Mouse (Mus musculus): ENCODE measurements around the gene Dusp9.
A peak's percentile ranks its signal among the peaks of the same experiment; 100 is the strongest.

Dusp9 gene

GRCm38 (mm10) chrX:73639255-73639675, at the start of gene Dusp9:
Gene Dusp9, plus strand, starts transcription at chrX:73639419.
- peak; percentile 61 for DNase-seq (ENCODE audit: low spot score)

GRCm38 (mm10) chrX:73593212-73593611, 46.0 kb upstream of the Dusp9 start:
- DNase-seq (ENCODE audit: low spot score) = peak; percentile 33

- DNase-seq (ENCODE audit: low spot score) = no peak
These were observed 44.6 kb upstream of the Dusp9 start for GRCm38 (mm10) chrX:73594451-73595121.

DNA sequence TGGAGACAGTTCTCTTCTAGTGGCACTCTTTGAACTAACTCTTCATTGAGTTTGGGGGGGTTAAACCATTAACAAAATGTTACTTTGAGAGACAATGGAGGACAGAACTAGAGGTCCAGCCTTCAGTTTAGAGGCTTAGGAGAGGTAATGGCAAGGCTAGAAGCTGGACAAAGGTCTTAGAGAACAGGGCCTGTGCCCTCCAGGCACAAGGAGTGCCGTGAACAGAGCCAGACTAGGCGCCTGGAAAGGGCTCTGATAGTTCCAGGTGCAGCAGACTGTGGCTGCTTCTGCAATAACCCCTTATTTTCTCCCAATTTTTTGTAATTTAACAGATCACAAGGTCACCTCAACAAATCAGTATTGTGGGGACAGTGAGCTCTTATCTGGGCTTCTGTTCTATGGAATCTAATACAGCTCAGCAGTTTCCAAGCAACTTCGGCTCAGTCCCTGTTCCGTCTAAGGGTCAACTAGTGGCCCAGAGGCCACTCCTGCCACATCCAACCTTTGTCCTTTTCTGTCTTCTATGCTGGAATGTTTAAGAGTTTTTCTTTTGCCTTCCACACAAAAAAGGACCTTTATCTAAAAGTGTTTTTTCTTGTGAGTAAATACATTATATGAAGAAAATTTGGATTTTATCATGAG, 43.8 kb upstream of the Dusp9 start:
- no peak for DNase-seq (ENCODE audit: low spot score)

DNA sequence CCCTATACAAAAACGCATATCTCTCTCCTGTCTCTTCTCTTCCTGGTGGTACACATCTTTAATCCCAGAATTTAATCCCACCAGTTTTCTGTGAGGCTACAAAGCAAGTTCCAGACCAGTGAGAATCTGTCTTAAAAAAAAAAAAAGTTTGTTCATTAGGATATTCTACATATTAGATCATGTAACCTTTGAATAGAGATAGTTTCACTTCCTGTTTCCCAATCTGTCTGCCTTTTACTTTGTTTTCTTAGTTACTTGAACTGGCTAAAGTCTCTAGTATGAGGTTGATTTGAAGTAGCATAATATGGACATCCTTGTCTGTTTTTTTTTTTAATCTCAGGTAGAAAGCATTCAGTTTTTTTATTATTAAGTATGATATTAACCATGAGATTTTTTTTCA, 37.8 kb upstream of the Dusp9 start:
- DNase-seq (ENCODE audit: low spot score) = no peak

GRCm38 (mm10) chrX:73613665-73614064, 25.6 kb upstream of the Dusp9 start:
- DNase-seq (ENCODE audit: low spot score) = no peak

DNA sequence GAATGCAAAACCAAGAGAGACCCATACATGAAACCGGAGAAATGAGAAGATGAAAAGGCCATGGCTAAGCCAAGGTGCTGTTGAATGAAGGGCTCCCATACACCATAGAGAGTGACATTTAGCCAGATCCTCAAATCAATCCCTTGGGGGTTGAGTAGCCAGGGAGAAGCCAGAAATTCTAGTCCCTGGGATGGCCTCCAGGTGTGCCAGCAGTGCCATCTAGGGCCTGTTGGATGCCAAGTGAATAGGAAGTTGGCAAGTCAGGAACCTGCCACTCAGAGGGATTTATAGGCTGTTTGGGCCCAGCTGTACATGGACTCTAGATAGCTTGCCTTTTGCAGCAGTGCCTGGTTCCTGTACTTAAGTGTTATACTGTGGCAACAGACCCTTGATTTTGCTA, 23.3 kb upstream of the Dusp9 start:
- no peak for DNase-seq (ENCODE audit: low spot score)

GRCm38 (mm10) chrX:73619401-73619800, 19.8 kb upstream of the Dusp9 start:
- no peak for DNase-seq (ENCODE audit: low spot score)

GRCm38 (mm10) chrX:73619890-73620289, 19.3 kb upstream of the Dusp9 start:
- no peak for DNase-seq (ENCODE audit: low spot score)

DNA sequence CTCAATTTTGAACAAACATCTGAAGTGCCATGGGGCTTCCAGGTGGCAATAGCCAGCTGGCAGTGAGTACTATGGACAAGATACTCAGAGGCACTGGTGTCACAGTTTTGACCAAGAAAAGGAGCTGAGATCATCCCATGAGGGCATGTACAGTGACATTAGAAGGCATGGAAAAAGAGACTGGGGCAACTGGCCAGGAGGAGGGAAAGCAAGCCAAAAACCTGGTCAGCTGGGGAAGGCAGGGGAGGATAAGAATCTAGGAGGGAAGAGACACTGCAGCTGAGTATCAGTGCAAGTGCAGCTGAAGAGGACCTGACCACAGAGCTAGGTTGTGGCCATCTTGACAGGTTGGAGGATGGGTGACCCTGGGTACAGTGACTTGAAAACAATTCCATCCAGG, 12.2 kb upstream of the Dusp9 start:
- DNase-seq (ENCODE audit: low spot score) = no peak

GRCm38 (mm10) chrX:73635425-73635824, 3.8 kb upstream of the Dusp9 start:
- peak; percentile 22 for DNase-seq (ENCODE audit: low spot score)

DNA sequence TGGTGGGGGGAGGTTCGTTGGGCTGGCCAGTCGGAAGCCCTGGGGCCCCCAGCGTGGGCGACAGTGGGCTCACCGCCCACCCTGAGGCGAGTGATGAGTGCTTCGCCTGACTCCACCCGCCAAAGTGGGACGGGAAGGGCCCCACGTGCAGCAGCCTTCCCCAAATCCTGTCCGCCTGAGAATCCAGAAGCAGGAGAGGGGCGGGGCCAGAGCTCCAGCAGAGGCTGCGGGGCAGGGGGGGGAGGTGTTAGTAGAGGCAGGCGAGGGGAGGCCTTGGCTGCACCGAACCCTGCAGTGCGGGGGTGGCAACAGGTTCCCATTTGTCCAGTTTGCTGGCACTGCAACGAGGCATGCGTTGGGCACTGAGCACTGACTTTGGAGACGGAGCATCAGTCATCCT, 1.8 kb upstream of the Dusp9 start:
- DNase-seq (ENCODE audit: low spot score) = no peak

DNA sequence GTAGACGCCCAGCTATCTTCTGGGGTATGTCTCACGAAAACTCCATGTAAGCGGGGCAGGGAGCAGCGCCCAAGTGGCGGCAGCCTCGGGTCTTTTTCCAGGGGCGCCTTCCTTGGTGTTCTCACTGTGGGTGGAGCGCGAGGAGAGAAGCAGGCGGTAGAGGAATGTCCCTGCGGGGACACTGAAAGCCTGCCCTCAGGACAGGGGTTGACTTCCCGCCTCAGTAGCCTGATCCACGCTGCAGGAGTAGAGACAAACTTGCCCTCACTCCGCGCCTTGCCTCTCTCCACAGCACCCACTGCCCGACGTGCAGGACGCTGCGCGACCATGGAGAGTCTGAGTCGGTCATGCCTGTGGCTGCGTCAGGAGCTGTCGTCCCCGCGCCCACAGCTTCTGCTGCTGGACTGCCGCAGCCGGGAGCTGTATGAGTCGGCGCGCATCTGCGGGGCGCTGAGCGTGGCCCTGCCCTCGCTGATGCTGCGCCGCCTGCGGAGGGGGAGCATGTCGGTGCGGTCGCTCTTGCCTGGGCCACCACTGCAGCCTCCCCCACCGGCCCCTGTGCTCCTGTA, 766 bp downstream of the Dusp9 start:
- peak; percentile 32 for DNase-seq (ENCODE audit: low spot score)

GRCm38 (mm10) chrX:73645121-73645520, 5.9 kb downstream of the Dusp9 start:
- no peak for DNase-seq (ENCODE audit: low spot score)

GRCm38 (mm10) chrX:73650869-73651268, 11.7 kb downstream of the Dusp9 start:
- DNase-seq (ENCODE audit: low spot score) = no peak

- no peak for DNase-seq (ENCODE audit: low spot score)
These were observed 14.2 kb downstream of the Dusp9 start for GRCm38 (mm10) chrX:73653392-73653791.

GRCm38 (mm10) chrX:73654177-73654576, 15.0 kb downstream of the Dusp9 start:
- DNase-seq (ENCODE audit: low spot score) = peak; percentile 83

DNA sequence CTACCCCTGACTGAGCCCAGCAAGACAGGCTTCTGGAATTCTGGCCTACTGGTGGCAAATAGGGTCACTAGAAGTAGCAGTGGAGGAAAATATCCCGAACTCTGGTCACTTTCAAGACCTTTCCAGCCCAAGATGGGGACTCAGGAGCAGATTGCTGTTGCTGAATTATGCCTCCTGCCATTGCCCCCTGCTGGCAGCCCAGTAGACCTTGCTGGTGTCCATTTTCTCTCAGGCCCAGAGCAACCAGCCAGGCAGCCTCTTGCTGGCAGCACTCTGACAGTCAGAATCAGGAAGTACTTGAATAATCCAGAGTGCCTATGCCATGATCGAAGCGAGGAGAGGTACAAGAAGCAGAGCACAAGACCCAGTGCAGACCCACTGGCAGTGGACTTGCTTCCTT, 16.3 kb downstream of the Dusp9 start:
- DNase-seq (ENCODE audit: low spot score) = peak; percentile 42

GRCm38 (mm10) chrX:73658391-73658790, 19.2 kb downstream of the Dusp9 start:
- DNase-seq (ENCODE audit: low spot score) = no peak

DNA sequence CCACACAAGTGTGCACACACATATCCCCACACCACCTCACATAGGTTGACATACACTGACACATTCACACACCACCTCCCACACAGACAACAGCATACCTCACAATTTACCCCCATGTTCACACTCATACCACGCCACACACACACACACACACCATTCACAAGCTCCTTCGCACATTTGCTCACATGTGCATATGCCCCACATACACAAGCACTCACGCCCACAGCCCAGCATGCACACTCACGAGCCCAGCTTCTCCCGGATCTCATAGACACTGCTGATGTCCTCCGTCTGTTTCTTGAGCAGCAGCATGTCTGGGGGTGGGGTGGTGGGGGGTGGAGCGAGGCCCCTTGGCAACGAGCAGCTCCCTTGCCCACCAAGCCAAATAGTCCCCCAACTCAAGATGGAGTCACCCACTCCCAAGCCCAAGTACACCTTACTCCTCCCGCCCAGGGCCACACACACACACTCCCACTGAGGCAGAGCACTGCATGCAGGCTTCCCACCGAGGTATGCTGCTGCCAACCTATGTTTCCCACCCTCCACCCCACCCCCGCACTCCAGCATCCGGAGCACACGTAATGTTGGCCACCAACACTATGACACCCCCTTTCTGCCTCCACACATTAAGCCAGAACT, 19.8 kb downstream of the Dusp9 start:
- no peak for DNase-seq (ENCODE audit: low spot score)

DNA sequence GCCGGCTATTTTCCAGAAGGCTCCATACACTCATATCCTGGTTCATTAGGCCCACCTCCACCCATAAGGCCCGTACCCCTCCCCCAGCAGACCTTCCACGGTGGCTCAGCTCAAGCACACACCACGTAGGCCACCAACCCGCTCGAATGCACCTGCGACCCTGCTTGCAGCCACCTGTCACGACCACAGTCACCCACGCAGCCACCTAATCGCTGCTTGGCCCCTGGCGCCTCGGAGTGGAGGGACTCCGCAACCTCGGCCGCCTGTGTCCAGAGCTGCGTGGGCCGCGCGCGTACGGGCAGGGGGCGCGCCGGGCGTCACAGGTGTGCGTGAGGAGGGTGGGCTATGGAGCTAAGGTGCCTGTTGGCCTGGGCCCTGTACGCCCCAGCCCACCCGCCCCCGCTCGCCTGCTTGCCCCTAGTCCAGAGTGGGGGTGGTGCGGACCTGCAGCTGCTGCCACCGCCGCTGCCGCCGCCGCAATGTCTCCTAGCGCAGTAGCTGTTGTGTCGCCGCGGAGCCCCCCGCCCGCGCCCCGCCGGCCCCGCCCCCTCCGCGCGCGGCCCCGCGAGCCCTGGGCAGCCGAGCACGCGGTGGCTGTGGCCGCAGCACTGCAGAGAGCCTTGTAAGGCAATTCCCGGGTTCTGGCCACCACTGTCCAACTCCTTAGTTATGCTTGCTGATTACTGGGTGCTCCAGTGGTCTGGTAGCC, 20.5 kb downstream of the Dusp9 start, which contains the start of gene Pnck:
Gene Pnck (minus strand): TSS at position 543 of the 709 bp plus-strand sequence.
- peak; percentile 46 for DNase-seq (ENCODE audit: low spot score)

DNA sequence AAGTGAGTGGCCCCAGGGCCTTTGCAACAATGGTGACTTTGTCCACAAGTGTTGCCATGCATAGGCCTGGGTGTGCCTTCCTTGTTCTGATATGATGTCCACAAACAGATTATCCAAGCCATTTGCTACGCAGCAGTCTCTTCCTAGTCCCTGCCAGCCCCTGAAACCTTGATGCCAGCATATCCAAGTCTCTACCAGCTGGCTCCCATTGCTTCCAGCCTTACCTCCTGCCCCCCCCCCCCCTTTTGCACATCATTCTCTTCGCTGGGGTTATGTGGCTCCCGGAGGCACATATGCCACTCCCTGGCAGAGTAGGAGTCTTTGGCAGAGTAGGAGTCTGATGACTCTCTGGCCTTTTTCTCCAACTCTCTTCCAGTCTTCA, 21.1 kb downstream of the Dusp9 start:
- no peak for DNase-seq (ENCODE audit: low spot score)

All from retina, embryonic 14.5 days (tissue).